Mouse (Mus musculus) liver, adult 2 months (tissue): ENCODE data around the gene Pign.

Experiments used
- CTCF ChIP-seq: fragments of 200-500 bp; IDR thresholded peaks from 2 replicates; pipeline ENCODE4 v1.5.1; 2011; ENCODE audit warnings: low read depth, low read length, control low read depth
- POLR2A ChIP-seq: fragments of 200-500 bp; IDR thresholded peaks from 2 replicates; pipeline ENCODE4 v1.6.1; 2011; ENCODE audit warnings: low read length, control low read depth; ENCODE audit not compliant: insufficient read depth; ENCODE audit errors: extremely low read depth

DNA sequence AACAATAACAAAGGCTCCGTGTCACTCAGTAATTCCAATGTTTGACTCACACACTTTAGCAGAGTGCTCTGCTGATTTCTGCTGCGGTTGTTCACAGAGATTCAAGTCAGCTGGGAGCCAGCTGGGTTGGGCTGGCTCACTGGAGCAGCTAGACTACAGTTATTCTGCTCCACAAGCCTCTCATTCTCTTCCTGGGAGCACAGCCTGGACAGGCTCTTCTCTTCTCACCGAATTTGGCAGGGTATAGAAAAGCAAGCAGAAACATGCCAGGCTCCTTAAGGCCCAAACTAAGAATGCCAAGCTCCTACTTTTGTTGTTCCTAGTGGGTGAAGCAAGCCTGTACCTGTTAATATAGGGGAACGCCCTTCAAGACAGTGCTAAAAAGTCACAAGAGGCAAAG, 176.4 kb downstream of the Pign start:
- no peak for TF ChIP-seq CTCF
- TF ChIP-seq POLR2A: no peak
